Mouse (Mus musculus) MEL (cell line): ENCODE data around the gene Ubl3. TPM values are rescaled to one million over a fixed set of nuclear protein-coding genes. Genes with fewer than 3 reads are reported as not detected.

Source experiments
- DNase-seq: peaks from one replicate; pipeline ENCODE4 v3.0.0; 2011; ENCODE audit warnings: low read depth, low spot score
- H3K27ac ChIP-seq: 2 replicates; pipeline ENCODE4 v1.5.1; 2012; ENCODE audit warnings: low read depth, mild to moderate bottlenecking, control low read depth, low read length, moderate library complexity; ENCODE audit not compliant: control insufficient read depth
- H3K27me3 ChIP-seq, 2 experiments: fragments of 150-350 bp in 1 of 2; sonication (generic) in 1 of 2; 2 replicates each; pipeline ENCODE4 v1.6.1; 2012; ENCODE audit warnings: low read length in 2 of 2, mild to moderate bottlenecking in 2 of 2, improper control_type of control experiment in 1 of 2, moderate library complexity in 1 of 2; ENCODE audit not compliant: insufficient read depth in 2 of 2, control insufficient read depth in 1 of 2
- H3K36me3 ChIP-seq, 2 experiments: 2 replicates each; pipeline ENCODE4 v1.6.1; 2012 to 2014; ENCODE audit warnings: low read length in 2 of 2, improper control_type of control experiment in 1 of 2, inconsistent platforms in 1 of 2, mild to moderate bottlenecking in 1 of 2; ENCODE audit not compliant: insufficient read depth in 2 of 2, control insufficient read depth in 1 of 2
- H3K4me1 ChIP-seq, 2 experiments: fragments of 150-350 bp in 1 of 2; sonication (generic) in 1 of 2; 2 replicates each; pipeline ENCODE4 v1.6.1; 2012; ENCODE audit warnings: low read length in 2 of 2, improper control_type of control experiment in 1 of 2, mild to moderate bottlenecking in 1 of 2; ENCODE audit not compliant: insufficient read depth in 2 of 2, control insufficient read depth in 1 of 2
- H3K4me3 ChIP-seq, 2 experiments: fragments of 150-350 bp in 1 of 2; sonication (generic) in 1 of 2; 2 replicates each; pipeline ENCODE4 v1.5.1; 2012; ENCODE audit warnings: low read depth in 2 of 2, low read length in 2 of 2, mild to moderate bottlenecking in 2 of 2, moderate library complexity in 2 of 2, control low read depth in 1 of 2, improper control_type of control experiment in 1 of 2; ENCODE audit not compliant: control insufficient read depth in 1 of 2, insufficient read depth in 1 of 2
- H3K79me2 ChIP-seq: 2 replicates; pipeline ENCODE4 v1.6.1; 2012; ENCODE audit warnings: mild to moderate bottlenecking, low read length, moderate library complexity; ENCODE audit not compliant: control insufficient read depth, poor library complexity, insufficient read depth
- H3K9ac ChIP-seq: 2 replicates; pipeline ENCODE4 v1.6.1; 2012; ENCODE audit warnings: low read depth, mild to moderate bottlenecking, control low read depth, low read length, moderate library complexity; ENCODE audit not compliant: control insufficient read depth, poor library complexity, severe bottlenecking
- H3K9me3 ChIP-seq: fragments of 150-350 bp; sonication (generic); replicated peaks from 2 replicates; pipeline ENCODE4 v1.6.1; 2012; ENCODE audit warnings: mild to moderate bottlenecking, low read length, improper control_type of control experiment, moderate library complexity; ENCODE audit not compliant: insufficient read depth
- CHD1 ChIP-seq: IDR thresholded peaks from 2 replicates; pipeline ENCODE4 v1.6.1; 2012; ENCODE audit warnings: low read depth, mild to moderate bottlenecking, inconsistent platforms, low read length, improper control_type of control experiment
- CTCF ChIP-seq, 3 experiments: IDR thresholded peaks in 2 of 3; conservative IDR thresholded peaks in 1 of 3; 2 replicates each; pipeline ENCODE4 v1.5.1; 2011 to 2012; ENCODE audit warnings: low read length in 3 of 3, low read depth in 2 of 3, mild to moderate bottlenecking in 2 of 3, improper control_type of control experiment in 1 of 3, inconsistent platforms in 1 of 3, mixed read lengths in 1 of 3, moderate library complexity in 1 of 3; ENCODE audit not compliant: control insufficient read depth in 1 of 3, insufficient read depth in 1 of 3, poor library complexity in 1 of 3, severe bottlenecking in 1 of 3
- EP300 ChIP-seq, 2 experiments: IDR thresholded peaks; 2 replicates each; pipeline ENCODE4 v1.6.1; 2011; ENCODE audit warnings: improper control_type of control experiment in 2 of 2, low read length in 2 of 2, low read depth in 1 of 2, mild to moderate bottlenecking in 1 of 2
- HCFC1 ChIP-seq: IDR thresholded peaks from 2 replicates; pipeline ENCODE4 v1.6.1; 2012; ENCODE audit warnings: low read depth, mild to moderate bottlenecking, inconsistent platforms, low read length, improper control_type of control experiment, moderate library complexity
- JUND ChIP-seq: IDR thresholded peaks from 2 replicates; pipeline ENCODE4 v1.6.1; 2011; ENCODE audit warnings: low read depth, mild to moderate bottlenecking, improper control_type of control experiment, low read length
- KAT2A ChIP-seq: conservative IDR thresholded peaks from 2 replicates; pipeline ENCODE4 v1.6.1; 2012; ENCODE audit warnings: low read depth, low read length, improper control_type of control experiment, inconsistent platforms
- MAFK ChIP-seq: IDR thresholded peaks from 2 replicates; pipeline ENCODE4 v1.6.1; 2011; ENCODE audit warnings: low read depth, mild to moderate bottlenecking, low read length, improper control_type of control experiment, borderline replicate concordance
- MAX ChIP-seq: IDR thresholded peaks from 2 replicates; pipeline ENCODE4 v1.6.1; 2011; ENCODE audit warnings: low read length, improper control_type of control experiment
- MEF2A ChIP-seq: IDR thresholded peaks from 2 replicates; pipeline ENCODE4 v1.6.1; 2014; ENCODE audit warnings: low read depth, mild to moderate bottlenecking, inconsistent platforms, low read length, improper control_type of control experiment; ENCODE audit not compliant: poor library complexity, insufficient replicate concordance, severe bottlenecking; ENCODE audit errors: extremely low read depth
- MXI1 ChIP-seq: IDR thresholded peaks from 2 replicates; pipeline ENCODE4 v1.6.1; 2011; ENCODE audit warnings: mild to moderate bottlenecking, low read depth, low read length, improper control_type of control experiment
- MYB ChIP-seq: IDR thresholded peaks from 2 replicates; pipeline ENCODE4 v1.6.1; 2011; ENCODE audit warnings: mild to moderate bottlenecking, low read depth, low read length, improper control_type of control experiment
- NRF1 ChIP-seq: IDR thresholded peaks from 2 replicates; pipeline ENCODE4 v1.6.1; 2014; ENCODE audit warnings: low read depth, mild to moderate bottlenecking, inconsistent platforms, low read length, improper control_type of control experiment, moderate library complexity; ENCODE audit not compliant: poor library complexity, insufficient read depth, severe bottlenecking
- POLR2A ChIP-seq, 2 experiments: IDR thresholded peaks; 2 replicates each; pipeline ENCODE4 v1.6.1; 2011 to 2012; ENCODE audit warnings: low read length in 2 of 2, mild to moderate bottlenecking in 2 of 2, control low read depth in 1 of 2, improper control_type of control experiment in 1 of 2, low read depth in 1 of 2, moderate library complexity in 1 of 2; ENCODE audit not compliant: control insufficient read depth in 1 of 2, insufficient read depth in 1 of 2, poor library complexity in 1 of 2
- POLR2AphosphoS2 ChIP-seq: IDR thresholded peaks from 2 replicates; pipeline ENCODE4 v1.6.1; 2011; ENCODE audit warnings: low read length, improper control_type of control experiment
- RAD21 ChIP-seq: IDR thresholded peaks from 2 replicates; pipeline ENCODE4 v1.6.1; 2011; ENCODE audit warnings: mild to moderate bottlenecking, low read depth, low read length, improper control_type of control experiment
- SIN3A ChIP-seq: IDR thresholded peaks from 2 replicates; pipeline ENCODE4 v1.6.1; 2012; ENCODE audit warnings: low read length, improper control_type of control experiment, inconsistent platforms
- SMC3 ChIP-seq: IDR thresholded peaks from 2 replicates; pipeline ENCODE4 v1.6.1; 2011; ENCODE audit warnings: low read depth, low read length, improper control_type of control experiment
- TBP ChIP-seq: IDR thresholded peaks from 2 replicates; pipeline ENCODE4 v1.8.0; 2011; ENCODE audit warnings: low read depth, low read length, improper control_type of control experiment
- TCF12 ChIP-seq: IDR thresholded peaks from 2 replicates; pipeline ENCODE4 v1.6.1; 2014; ENCODE audit warnings: low read depth, mild to moderate bottlenecking, inconsistent platforms, low read length, improper control_type of control experiment, moderate library complexity
- USF1 ChIP-seq: IDR thresholded peaks from 2 replicates; pipeline ENCODE4 v1.6.1; 2014; ENCODE audit warnings: low read depth, mild to moderate bottlenecking, inconsistent platforms, low read length, improper control_type of control experiment, moderate library complexity
- USF2 ChIP-seq, 2 experiments: IDR thresholded peaks; 2 replicates each; pipeline ENCODE4 v1.6.1; 2011 to 2012; ENCODE audit warnings: improper control_type of control experiment in 2 of 2, low read length in 2 of 2, borderline replicate concordance in 1 of 2, inconsistent platforms in 1 of 2, low read depth in 1 of 2, mild to moderate bottlenecking in 1 of 2; ENCODE audit not compliant: insufficient read depth in 1 of 2
- ZMIZ1 ChIP-seq: IDR thresholded peaks from 2 replicates; pipeline ENCODE4 v1.6.1; 2012; ENCODE audit warnings: low read depth, mild to moderate bottlenecking, inconsistent platforms, low read length, improper control_type of control experiment, moderate library complexity
- polyA plus RNA-seq, 2 experiments: library from polyadenylated mRNA; stranded (reverse) in 1 of 2; unstranded in 1 of 2; fragments of >175 nt in 1 of 2; fragments of >200 nt in 1 of 2; gene quantifications; 2 replicates each; pipeline versions ENCODE4 v1.2.1 to v1.2.4; 2012; ENCODE audit warnings: low replicate concordance in 2 of 2, low read depth in 1 of 2; ENCODE audit not compliant: insufficient read length in 2 of 2, insufficient read depth in 1 of 2, missing spikeins in 1 of 2
- total RNA-seq: library from RNA; depleted of rRNA; stranded (reverse); fragments of 300-350 nt; gene quantifications from 2 replicates; pipeline ENCODE4 v1.2.3, GENCODE M21; 2012

Gene Ubl3
- total and polyA plus RNA-seq, 3 experiments, result 41.0 to 59.0 TPM; not detected in 1

DNA sequence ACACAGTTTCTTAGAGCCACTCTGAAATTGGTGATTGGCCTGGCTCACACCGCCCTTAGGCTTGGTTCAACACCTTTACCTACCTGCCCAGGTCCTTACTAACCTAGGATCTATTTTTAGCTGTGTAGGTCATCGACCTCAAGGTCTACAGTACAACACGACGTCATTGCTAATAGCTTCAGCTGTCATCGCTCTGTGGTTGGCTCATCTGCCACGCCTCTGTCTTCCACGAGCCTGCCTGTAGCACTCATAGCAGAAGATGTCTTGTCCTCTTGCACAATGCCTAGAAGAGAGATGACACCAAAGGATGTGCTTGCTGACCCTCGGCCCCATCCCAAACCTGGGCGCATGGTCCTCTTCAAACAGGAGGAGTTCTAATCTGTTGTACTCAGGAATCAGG lies 24.7 kb upstream of the Ubl3 start:
- Histone ChIP-seq H3K36me3 (no peaks in the 10 kb centered on the region), H3K9me3 (no peaks in the 10 kb centered on the region), H3K79me2 (no peaks in the 10 kb centered on the region), H3K4me1 (peaks cover 0 to 6% of the 10 kb centered on the region in 2 experiments; a peak in 2 of 4 replicates), H3K27ac (no peak overlapping the region), H3K9ac (no peak overlapping the region), H3K4me3 (no peak overlapping the region), H3K27me3 (no peaks in the 10 kb centered on the region)
- DNase-seq, result no peak
- TF ChIP-seq CTCF (IDR thresholded peaks at IDR 0.05 in 2 of 3, conservative IDR thresholded peaks at IDR 0.05 in 1 of 3; ENCODE audit: control insufficient read depth in 1 of 3, insufficient read depth in 1 of 3, low read depth in 2 of 3, low read length in 3 of 3, poor library complexity in 1 of 3, severe bottlenecking in 1 of 3) (no peak), HCFC1 (no peak), SMC3 (no peak), SIN3A (no peak), MXI1 (no peak), KAT2A (no peak), RAD21 (no peak), POLR2AphosphoS2 (no peak), USF2 (IDR thresholded peaks at IDR 0.05; ENCODE audit: borderline replicate concordance in 1 of 2, insufficient read depth in 1 of 2, low read depth in 1 of 2, low read length in 2 of 2) (no peak), JUND (no peak), NRF1 (no peak), POLR2A (IDR thresholded peaks at IDR 0.05; ENCODE audit: control insufficient read depth in 1 of 2, insufficient read depth in 1 of 2, low read depth in 1 of 2, low read length in 2 of 2, poor library complexity in 1 of 2) (no peak), ZMIZ1 (no peak), EP300 (IDR thresholded peaks at IDR 0.05; ENCODE audit: low read depth in 1 of 2, low read length in 2 of 2) (no peak), TBP (no peak)

DNA sequence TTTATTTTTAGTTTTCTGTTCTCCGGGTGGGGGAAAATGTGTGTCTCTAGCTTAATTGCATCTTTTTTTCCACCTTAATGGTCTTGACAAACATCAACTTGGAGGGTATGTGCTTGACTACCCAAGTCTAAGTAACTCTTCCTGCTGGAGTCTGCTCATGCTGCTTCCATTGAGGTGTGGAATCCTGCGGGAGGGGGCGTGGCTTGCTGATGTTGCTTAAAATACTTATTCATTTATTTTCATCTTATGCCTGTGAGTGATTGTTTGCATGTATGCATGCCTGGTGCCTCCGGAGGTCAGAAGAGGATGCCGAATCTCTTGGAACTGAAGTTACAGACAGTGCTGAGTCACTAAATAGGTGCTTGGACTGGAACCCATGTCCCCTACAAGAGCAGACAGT lies 22.6 kb upstream of the Ubl3 start:
- Histone ChIP-seq H3K27ac (no peak overlapping the region), H3K9ac (no peak overlapping the region)
- TF ChIP-seq NRF1, result no peak
- TF ChIP-seq MAX, result no peak
- no peak for TF ChIP-seq CHD1
- no peak for TF ChIP-seq ZMIZ1
- TF ChIP-seq USF1, result no peak
- no peak for TF ChIP-seq MEF2A
- TF ChIP-seq MYB, result no peak
- TF ChIP-seq EP300 (IDR thresholded peaks at IDR 0.05; ENCODE audit: low read depth in 1 of 2, low read length in 2 of 2), result no peak
- no peak for TF ChIP-seq MAFK
- TF ChIP-seq HCFC1, result no peak
- no peak for TF ChIP-seq TCF12
- TF ChIP-seq TBP, result no peak
- no peak for TF ChIP-seq JUND

More for the DNA sequence above, 22.6 kb upstream of the Ubl3 start:
- Histone ChIP-seq H3K4me3 (peak overlapping the region; percentile 13 to 47; a peak in 2 of 4 replicates), H3K79me2 (no peaks in the 10 kb centered on the region), H3K27me3 (peaks cover 0 to 1% of the 10 kb centered on the region in 2 experiments; a peak in 1 of 4 replicates), H3K36me3 (no peaks in the 10 kb centered on the region), H3K9me3 (no peaks in the 10 kb centered on the region), H3K4me1 (peaks cover 0 to 6% of the 10 kb centered on the region in 2 experiments; a peak in 2 of 4 replicates)
- DNase-seq, result no peak
